Comparison of ENCODE assay signal across 19 mouse cellular contexts in the genomic region with DNA sequence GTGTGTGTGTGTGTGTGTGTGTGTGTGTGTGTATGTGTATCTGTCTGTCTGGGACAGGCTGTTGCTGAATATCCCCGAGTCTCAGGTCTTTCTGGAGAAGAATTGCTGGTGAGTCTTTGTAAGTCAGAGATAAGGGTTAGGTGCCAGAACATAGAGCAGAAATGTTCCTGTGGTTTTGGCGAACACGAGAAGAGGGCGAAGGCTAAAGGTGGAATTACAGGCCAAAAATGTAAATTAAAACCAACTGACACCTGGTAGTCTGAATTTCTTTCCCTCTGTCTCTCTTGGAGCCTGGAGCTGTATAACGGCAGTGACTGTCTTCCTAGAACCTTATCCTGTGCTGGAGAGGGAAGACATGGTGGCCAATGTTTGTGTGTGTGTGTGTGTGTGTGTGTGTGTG.
A peak's percentile ranks its signal among the peaks of the same experiment; 100 is the strongest.
DNase-seq lines count a peak whose midpoint lies in the region; ATAC-seq and TF ChIP-seq lines count a peak whose summit lies in the region.
"Had no signal": no experiment of that assay in that cellular context is flagged by ENCODE, and none has a peak within 500 bp of the region (broad histone marks: within the 10 kb centered on the region; RNA-seq: fewer than 3 reads in every experiment).

No protein-coding gene starts in this region.

- H3K9me3 ChIP-seq in kidney, embryonic 14.5 days (ENCODE audit: control insufficient read depth, low read length): no peaks in the 10 kb centered on the region
- H3K9me3 ChIP-seq in liver, embryonic 12.5 days (replicated peaks): no peaks in the 10 kb centered on the region
- H3K9me3 ChIP-seq in liver, embryonic 11.5 days (ENCODE audit: control insufficient read depth, low read length): no peaks in the 10 kb centered on the region
- H3K9me3 ChIP-seq in liver, embryonic 15.5 days (replicated peaks): no peaks in the 10 kb centered on the region
- no peaks in the 10 kb centered on the region for H3K9me3 ChIP-seq in lung, postnatal 0 days (ENCODE audit: low read length)
- H3K9me3 ChIP-seq: embryonic facial prominence, embryonic 10.5 days; heart, embryonic 13.5 days; hindbrain, embryonic 12.5 days had no signal

- H3K36me3 ChIP-seq in kidney, adult 2 months (ENCODE audit: control insufficient read depth, insufficient read depth, low read length): no peaks in the 10 kb centered on the region
- no peaks in the 10 kb centered on the region for H3K36me3 ChIP-seq in kidney, embryonic 14.5 days (ENCODE audit: control insufficient read depth, insufficient read depth, low read length)
- no peaks in the 10 kb centered on the region for H3K36me3 ChIP-seq in liver, embryonic 12.5 days
- H3K36me3 ChIP-seq in liver, embryonic 11.5 days (ENCODE audit: control insufficient read depth, insufficient read depth, low read length): no peaks in the 10 kb centered on the region
- no peaks in the 10 kb centered on the region for H3K36me3 ChIP-seq in liver, embryonic 15.5 days (replicated peaks)
- H3K36me3 ChIP-seq in lung, postnatal 0 days (ENCODE audit: insufficient read depth, low read length): no peaks in the 10 kb centered on the region
- H3K36me3 ChIP-seq: embryonic facial prominence, embryonic 10.5 days; heart, embryonic 13.5 days; hindbrain, embryonic 12.5 days had no signal

- no peak for TF ChIP-seq POLR2A in kidney, adult 2 months (IDR thresholded peaks at IDR 0.05; ENCODE audit: low read depth, low read length)

- peak; percentile 42 for DNase-seq in kidney, adult 2 months
- DNase-seq in liver, embryonic 11.5 days (ENCODE audit: low spot score): no peak
- no peak for DNase-seq in lung, postnatal 0 days (ENCODE audit: low spot score)
- no peak for DNase-seq in frontal cortex, postnatal 36 days (ENCODE audit: low spot score in 2 of 2)
- DNase-seq: adrenal gland, adult 2 months; adrenal gland, postnatal 25 days; cerebellum, adult 18-20 months; cerebellum, adult 9-11 months; gastrocnemius, postnatal 14 days; heart, postnatal 4 days had no signal

- no peak overlapping the region for H3K4me2 ChIP-seq in kidney, embryonic 14.5 days (replicated peaks; ENCODE audit: low read depth, low read length)
- no peak overlapping the region for H3K4me2 ChIP-seq in liver, embryonic 12.5 days
- no peak overlapping the region for H3K4me2 ChIP-seq in liver, embryonic 11.5 days
- H3K4me2 ChIP-seq in liver, embryonic 15.5 days: no peak overlapping the region
- H3K4me2 ChIP-seq in lung, postnatal 0 days (replicated peaks; ENCODE audit: low read depth, low read length): no peak overlapping the region
- H3K4me2 ChIP-seq: heart, embryonic 13.5 days; hindbrain, embryonic 12.5 days had no signal

- no peak overlapping the region for H3K9ac ChIP-seq in kidney, embryonic 14.5 days (ENCODE audit: low read depth, low read length)
- no peak overlapping the region for H3K9ac ChIP-seq in liver, embryonic 12.5 days
- H3K9ac ChIP-seq in liver, embryonic 11.5 days (ENCODE audit: low read depth, low read length): no peak overlapping the region
- H3K9ac ChIP-seq in liver, embryonic 15.5 days: no peak overlapping the region
- no peak overlapping the region for H3K9ac ChIP-seq in lung, postnatal 0 days (replicated peaks; ENCODE audit: low read depth)
- H3K9ac ChIP-seq: heart, embryonic 13.5 days; hindbrain, embryonic 12.5 days had no signal

- no peaks in the 10 kb centered on the region for H3K27me3 ChIP-seq in kidney, adult 2 months (replicated peaks; ENCODE audit: control insufficient read depth, insufficient read depth, low read length)
- no peaks in the 10 kb centered on the region for H3K27me3 ChIP-seq in kidney, embryonic 14.5 days (ENCODE audit: control insufficient read depth, insufficient read depth, low read length)
- H3K27me3 ChIP-seq in liver, embryonic 12.5 days (replicated peaks): no peaks in the 10 kb centered on the region; the same call in 1 of the 2 replicates
- H3K27me3 ChIP-seq in liver, embryonic 11.5 days (replicated peaks; ENCODE audit: control insufficient read depth, insufficient read depth, low read length): no peaks in the 10 kb centered on the region
- no peaks in the 10 kb centered on the region for H3K27me3 ChIP-seq in liver, embryonic 15.5 days
- H3K27me3 ChIP-seq in lung, postnatal 0 days (replicated peaks; ENCODE audit: insufficient read depth, low read length): no peaks in the 10 kb centered on the region
- H3K27me3 ChIP-seq: CH12.LX; heart, embryonic 13.5 days; hindbrain, embryonic 12.5 days had no signal

- H3K4me3 ChIP-seq in kidney, adult 2 months (ENCODE audit: insufficient read depth, low read depth, low read length): no peak overlapping the region
- H3K4me3 ChIP-seq in kidney, embryonic 14.5 days (ENCODE audit: low read length): no peak overlapping the region
- H3K4me3 ChIP-seq in liver, embryonic 12.5 days: no peak overlapping the region
- H3K4me3 ChIP-seq in liver, embryonic 11.5 days (ENCODE audit: low read depth, low read length): no peak overlapping the region
- H3K4me3 ChIP-seq in liver, embryonic 15.5 days (replicated peaks): no peak overlapping the region
- H3K4me3 ChIP-seq in lung, postnatal 0 days (ENCODE audit: low read depth, low read length): no peak overlapping the region
- H3K4me3 ChIP-seq: embryonic facial prominence, embryonic 10.5 days; heart, embryonic 13.5 days; hindbrain, embryonic 12.5 days had no signal

- WGBS in kidney, adult 2 months: 43% methylated on average over 5 of the region's 5 CpGs
- 64% methylated on average over 5 of the region's 5 CpGs for WGBS in kidney, embryonic 14.5 days
- 35% methylated on average over 5 of the region's 5 CpGs for WGBS in liver, embryonic 12.5 days (ENCODE audit: insufficient replicate concordance)
- 52% methylated on average over 5 of the region's 5 CpGs for WGBS in liver, embryonic 11.5 days
- WGBS in liver, embryonic 15.5 days (ENCODE audit: insufficient replicate concordance): 29% methylated on average over 5 of the region's 5 CpGs
- 64% methylated on average over 5 of the region's 5 CpGs for WGBS in lung, postnatal 0 days

- H3K4me1 ChIP-seq in kidney, adult 2 months (ENCODE audit: control insufficient read depth, insufficient read depth, low read length): peaks cover 20% of the 10 kb centered on the region
- H3K4me1 ChIP-seq in kidney, embryonic 14.5 days (ENCODE audit: control insufficient read depth, insufficient read depth, low read length): peaks cover 5% of the 10 kb centered on the region; the same call in 1 of the 2 replicates
- H3K4me1 ChIP-seq in liver, embryonic 12.5 days: peaks cover 22% of the 10 kb centered on the region
- peaks cover 3% of the 10 kb centered on the region; the same call in 1 of the 2 replicates for H3K4me1 ChIP-seq in liver, embryonic 11.5 days (replicated peaks; ENCODE audit: control insufficient read depth, insufficient read depth, low read length)
- H3K4me1 ChIP-seq in liver, embryonic 15.5 days (replicated peaks): peaks cover 10% of the 10 kb centered on the region
- H3K4me1 ChIP-seq in lung, postnatal 0 days (ENCODE audit: insufficient read depth, low read depth, low read length): 0 out of 2 replicates have a peak, but pooled peaks cover 7% of the 10 kb centered on the region

- peak overlapping the region; percentile 5; the same call in 1 of the 2 replicates for H3K27ac ChIP-seq in kidney, adult 2 months (ENCODE audit: insufficient read depth, low read depth, low read length)
- H3K27ac ChIP-seq in kidney, embryonic 14.5 days (ENCODE audit: low read depth, low read length): no peak overlapping the region
- H3K27ac ChIP-seq in liver, embryonic 12.5 days: peak overlapping the region; percentile 17; the same call in 1 of the 2 replicates
- no peak overlapping the region for H3K27ac ChIP-seq in liver, embryonic 11.5 days (ENCODE audit: low read depth, low read length)
- peak overlapping the region; percentile 69 for H3K27ac ChIP-seq in liver, embryonic 15.5 days (replicated peaks)
- H3K27ac ChIP-seq in lung, postnatal 0 days (ENCODE audit: low read length): no peak overlapping the region
- H3K27ac ChIP-seq: embryonic facial prominence, embryonic 10.5 days; heart, embryonic 13.5 days; hindbrain, embryonic 12.5 days had no signal

- no peak for TF ChIP-seq CTCF in kidney, adult 2 months (conservative IDR thresholded peaks at IDR 0.05; ENCODE audit: insufficient read depth, insufficient read length, low read depth, low read length)
- no peak for TF ChIP-seq CTCF in lung, postnatal 0 days (IDR thresholded peaks at IDR 0.05)

- no peak for TF ChIP-seq EP300 in lung, postnatal 0 days (IDR thresholded peaks at IDR 0.05)

- no peak for ATAC-seq in kidney, embryonic 14.5 days (ENCODE audit: low FRiP score, low TSS enrichment)
- ATAC-seq in liver, embryonic 12.5 days: no peak
- ATAC-seq in liver, embryonic 11.5 days (replicated peaks; ENCODE audit: low FRiP score): no peak
- no peak for ATAC-seq in liver, embryonic 15.5 days (ENCODE audit: insufficient read depth)
- ATAC-seq in lung, postnatal 0 days: no peak
- ATAC-seq: forebrain, embryonic 14.5 days; hindbrain, embryonic 16.5 days had no signal

Comparison
In these comparisons a context has a peak if more than half of its experiments do, and no peak if none do; other contexts are left out.
1. H3K27ac ChIP-seq: peak in kidney, adult 2 months (single experiment), liver, embryonic 12.5 days (single experiment) and liver, embryonic 15.5 days (single experiment); none in kidney, embryonic 14.5 days (single experiment), liver, embryonic 11.5 days (single experiment) and lung, postnatal 0 days (single experiment).